Mouse (Mus musculus) megakaryocyte, embryonic 14.5 days (primary cell): ENCODE measurements around the gene Fgf12.

ENCODE experiments used
- FLI1 ChIP-seq: IDR thresholded peaks from 2 replicates; pipeline ENCODE4 v1.6.1; 2012; ENCODE audit warnings: low read length, inconsistent platforms, mixed read lengths
- GATA1 ChIP-seq: IDR thresholded peaks from 3 replicates; pipeline ENCODE4 v1.6.1; 2012; ENCODE audit warnings: mixed read lengths, low read length, inconsistent platforms, borderline replicate concordance

GRCm38 (mm10) chr16:28592466-28592865, 160.4 kb downstream of the Fgf12 start:
- TF ChIP-seq GATA1 (no peak), FLI1 (no peak)
